Mouse (Mus musculus): ENCODE measurements around the gene Slc25a13. TPM values are rescaled to one million over a fixed set of nuclear protein-coding genes. Genes with fewer than 3 reads are reported as not detected.

Gene Slc25a13
- total RNA-seq (2014; fragmentation: Nextera tagmentation): 25.5 and 25.8 TPM in 2 replicates
- 31.6 and 46.0 TPM in 2 replicates for total RNA-seq (2017)

GRCm38 (mm10) chr6:6216507-6217285 is at the start of gene Slc25a13:
TSS of gene Slc25a13 (minus strand) at chr6:6217173.
- ATAC-seq (replicated peaks; ENCODE audit: poor library complexity, severe bottlenecking): peak; percentile 96

- no peak for ATAC-seq (replicated peaks; ENCODE audit: poor library complexity, severe bottlenecking)
These were observed 48.8 kb upstream of the Slc25a13 start for GRCm38 (mm10) chr6:6265761-6266160.

GRCm38 (mm10) chr6:6263293-6263911 is 46.4 kb upstream of the Slc25a13 start:
- peak; percentile 77 for ATAC-seq (replicated peaks; ENCODE audit: poor library complexity, severe bottlenecking)

- ATAC-seq (replicated peaks; ENCODE audit: poor library complexity, severe bottlenecking): no peak
These were observed 43.9 kb upstream of the Slc25a13 start for GRCm38 (mm10) chr6:6260917-6261316.

- ATAC-seq (replicated peaks; ENCODE audit: poor library complexity, severe bottlenecking): no peak
These were observed 31.5 kb upstream of the Slc25a13 start for GRCm38 (mm10) chr6:6248500-6248899.

GRCm38 (mm10) chr6:6243828-6244227 is 26.9 kb upstream of the Slc25a13 start:
- no peak for ATAC-seq (replicated peaks; ENCODE audit: poor library complexity, severe bottlenecking)

GRCm38 (mm10) chr6:6242114-6242513 is 25.1 kb upstream of the Slc25a13 start:
- ATAC-seq (replicated peaks; ENCODE audit: poor library complexity, severe bottlenecking): no peak

GRCm38 (mm10) chr6:6236788-6237298 is 19.9 kb upstream of the Slc25a13 start:
- no peak for ATAC-seq (replicated peaks; ENCODE audit: poor library complexity, severe bottlenecking)

- ATAC-seq (replicated peaks; ENCODE audit: poor library complexity, severe bottlenecking): peak; percentile 90
These were observed 13.3 kb upstream of the Slc25a13 start for GRCm38 (mm10) chr6:6230262-6230661.

- no peak for ATAC-seq (replicated peaks; ENCODE audit: poor library complexity, severe bottlenecking)
These were observed 5.7 kb upstream of the Slc25a13 start for GRCm38 (mm10) chr6:6222721-6223120.

- ATAC-seq (replicated peaks; ENCODE audit: poor library complexity, severe bottlenecking): no peak
These were observed 3.6 kb upstream of the Slc25a13 start for GRCm38 (mm10) chr6:6220574-6220973.

GRCm38 (mm10) chr6:6219661-6220370 is 2.8 kb upstream of the Slc25a13 start:
- no peak for ATAC-seq (replicated peaks; ENCODE audit: poor library complexity, severe bottlenecking)

GRCm38 (mm10) chr6:6217286-6217625 is 283 bp upstream of the Slc25a13 start:
- no peak for ATAC-seq (replicated peaks; ENCODE audit: poor library complexity, severe bottlenecking)

GRCm38 (mm10) chr6:6216120-6216506 is 860 bp downstream of the Slc25a13 start:
- ATAC-seq (replicated peaks; ENCODE audit: poor library complexity, severe bottlenecking): no peak

GRCm38 (mm10) chr6:6212360-6213310 is 4.3 kb downstream of the Slc25a13 start:
- ATAC-seq (replicated peaks; ENCODE audit: poor library complexity, severe bottlenecking): no peak

- ATAC-seq (replicated peaks; ENCODE audit: poor library complexity, severe bottlenecking): no peak
These were observed 5.0 kb downstream of the Slc25a13 start for GRCm38 (mm10) chr6:6211958-6212357.

- ATAC-seq (replicated peaks; ENCODE audit: poor library complexity, severe bottlenecking): no peak
These were observed 6.3 kb downstream of the Slc25a13 start for GRCm38 (mm10) chr6:6210637-6211036.

- no peak for ATAC-seq (replicated peaks; ENCODE audit: poor library complexity, severe bottlenecking)
These were observed 8.5 kb downstream of the Slc25a13 start for GRCm38 (mm10) chr6:6208351-6209059.

- ATAC-seq (replicated peaks; ENCODE audit: poor library complexity, severe bottlenecking): no peak
These were observed 9.1 kb downstream of the Slc25a13 start for GRCm38 (mm10) chr6:6207836-6208235.

Measured in granulocyte monocyte progenitor cell, adult 5-6 weeks (primary cell).